Mouse (Mus musculus) hindbrain, embryonic 16.5 days (tissue): ENCODE measurements around the gene Olfr1329. TPM values are rescaled to one million over a fixed set of nuclear protein-coding genes. Genes with fewer than 3 reads are reported as not detected.

Source experiments
- polyA plus RNA-seq: library from polyadenylated mRNA; unstranded; fragments of >200 nt; fragmentation: Nextera tagmentation; extraction: Ambion mirVana; gene quantifications from 2 replicates; pipeline ENCODE4 v1.2.1, GENCODE M21; 2015

Olfr1329 gene
- polyA plus RNA-seq, 1 experiment from 2014 or later = not detected

Other genes starting within 250 kb of the Olfr1329 start
- gene Olfr1342, start 224.7 kb downstream of the Olfr1329 start, polyA plus RNA-seq = not detected in 2 replicates
- gene Olfr1341, start 213.9 kb downstream of the Olfr1329 start, polyA plus RNA-seq = not detected in 2 replicates
- not detected in 2 replicates for gene Olfr1340, start 197.3 kb downstream of the Olfr1329 start, polyA plus RNA-seq
- gene Olfr1339, start 185.3 kb downstream of the Olfr1329 start, polyA plus RNA-seq = not detected in 2 replicates
- gene Olfr1338, start 158.7 kb downstream of the Olfr1329 start, polyA plus RNA-seq = not detected in 2 replicates
- gene Olfr1337, start 134.9 kb downstream of the Olfr1329 start, polyA plus RNA-seq = not detected in 2 replicates
- gene Olfr1335, start 107.5 kb downstream of the Olfr1329 start, polyA plus RNA-seq = not detected in 2 replicates
- gene Olfr1333, start 81.2 kb downstream of the Olfr1329 start, polyA plus RNA-seq = not detected in 2 replicates
- gene Olfr1331, start 52.8 kb downstream of the Olfr1329 start, polyA plus RNA-seq = not detected in 2 replicates
- not detected in 2 replicates for gene Olfr1330, start 28.9 kb downstream of the Olfr1329 start, polyA plus RNA-seq
- gene Olfr1328, start 21.1 kb upstream of the Olfr1329 start, polyA plus RNA-seq = not detected in 2 replicates
- 0.06 and 0.09 TPM in 2 replicates for gene Lao1, start 44.1 kb upstream of the Olfr1329 start, polyA plus RNA-seq
- 100 and 106 TPM in 2 replicates for gene Slc2a1, start 191.2 kb upstream of the Olfr1329 start, polyA plus RNA-seq